Mouse (Mus musculus) mouse embryonic stem cell (cell line): ENCODE results near the gene Syt8.

ENCODE experiments used
- in situ Hi-C, 2 experiments: fragments of 300-500 bp; cut with MboI; formaldehyde crosslinking; loops; 1 replicate in 1 of 2; 3 replicates in 1 of 2; pipeline ENCODE4 v1.14.3; 2019 to 2020; ENCODE audit warnings: low sequenced_read_pairs in 2 of 2, low pct_unique_long_range_greater_than_20kb in 1 of 2, mixed read lengths in 1 of 2; ENCODE audit not compliant: unreplicated experiment in 1 of 2

The Syt8 gene

GRCm38 (mm10) chr7:142462594-142463078 is 28.0 kb downstream of the Syt8 start:
- in situ Hi-C loops: no loop called here

- in situ Hi-C loops: no loop called here
Measured at GRCm38 (mm10) chr7:142470171-142470691, 35.6 kb downstream of the Syt8 start.

DNA sequence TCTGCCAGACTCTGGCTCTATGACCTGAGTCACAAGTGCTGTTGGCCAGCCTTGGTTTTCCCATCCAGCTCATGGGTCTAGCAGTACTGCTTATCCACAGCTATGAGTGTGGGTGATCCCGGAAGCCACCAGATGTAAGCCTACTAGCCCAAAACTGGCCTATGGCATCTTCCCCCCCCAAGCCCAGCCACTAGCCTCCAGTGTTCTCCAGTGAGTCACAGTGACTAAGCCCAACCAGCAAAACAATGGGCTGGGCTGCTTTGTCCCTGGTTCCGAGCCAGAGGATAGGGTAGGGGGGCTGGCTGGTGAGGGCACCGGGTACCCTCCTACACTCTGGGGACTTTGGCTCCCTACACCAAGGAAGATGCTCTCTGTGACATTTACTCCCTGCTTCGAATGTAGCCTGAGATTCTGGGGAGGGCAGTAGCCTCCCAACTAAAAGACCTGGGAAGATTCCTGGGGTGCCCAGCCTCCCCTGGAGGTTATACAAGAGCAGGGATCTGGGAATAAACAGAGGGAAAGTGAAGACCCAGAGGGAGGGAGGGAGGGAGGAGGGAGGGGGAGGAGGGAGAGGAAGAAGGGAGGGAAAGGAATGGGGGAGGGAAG is 36.3 kb downstream of the Syt8 start:
- in situ Hi-C loops: no loop called here

DNA sequence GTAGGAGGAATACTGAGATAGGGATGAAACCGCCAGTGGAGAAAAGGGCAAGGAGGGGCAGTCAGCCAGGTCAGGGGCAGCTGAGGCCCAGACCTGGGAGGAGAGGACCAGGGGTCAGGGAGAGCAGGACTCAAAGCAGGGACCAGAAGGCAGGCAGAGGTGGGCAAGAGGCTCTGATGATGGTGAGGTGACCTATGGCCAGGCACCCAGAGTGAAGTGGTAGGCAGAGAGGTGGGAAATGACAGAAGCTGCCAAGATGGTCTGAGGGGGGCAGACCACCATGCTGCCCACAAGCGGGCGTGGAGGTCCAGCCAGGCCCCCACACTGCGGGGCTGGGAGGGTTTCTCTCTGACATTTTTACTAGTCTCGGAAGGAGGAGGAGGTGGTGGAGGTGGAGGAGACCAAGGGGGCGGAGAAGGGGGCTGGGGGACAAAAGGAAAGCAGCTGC is 36.8 kb downstream of the Syt8 start:
- in situ Hi-C loops: no loop called here

DNA sequence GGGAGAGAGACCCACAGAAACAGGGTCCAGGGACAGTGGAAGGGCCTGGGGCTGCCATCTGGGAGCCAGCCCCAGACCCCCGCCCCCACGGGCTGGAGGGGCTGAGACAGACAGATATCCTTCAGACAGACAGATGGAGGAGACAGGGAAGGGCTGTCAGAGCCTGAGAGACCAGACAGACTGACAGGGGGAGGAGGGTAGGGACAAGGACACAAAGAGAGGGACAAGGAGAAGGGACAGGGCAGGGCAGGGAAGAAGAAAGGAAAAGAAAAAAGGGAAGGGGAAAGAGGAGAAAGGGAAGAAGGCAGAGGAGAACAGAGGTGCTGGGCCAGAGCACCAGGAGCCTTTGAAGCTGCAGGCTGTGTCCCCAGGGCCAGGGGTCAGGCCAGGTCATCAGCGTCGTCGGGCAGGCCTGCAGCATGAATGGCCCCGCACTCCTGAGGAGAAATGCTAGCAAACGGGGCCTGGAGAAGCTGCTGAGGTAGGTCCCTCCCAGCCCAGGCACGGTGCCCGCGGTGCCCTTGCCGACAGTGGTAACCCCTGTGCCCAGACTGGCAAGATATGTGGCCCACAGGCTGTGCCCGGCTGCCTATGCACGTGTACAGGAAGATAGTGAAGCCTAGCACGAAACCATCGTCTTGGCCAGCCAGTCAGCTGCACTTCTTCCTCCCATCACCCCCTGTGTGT is 37.4 kb downstream of the Syt8 start:
- in situ Hi-C loops: no loop called here

- in situ Hi-C loops: no loop called here
Measured at GRCm38 (mm10) chr7:142472936-142473335, 38.3 kb downstream of the Syt8 start.

DNA sequence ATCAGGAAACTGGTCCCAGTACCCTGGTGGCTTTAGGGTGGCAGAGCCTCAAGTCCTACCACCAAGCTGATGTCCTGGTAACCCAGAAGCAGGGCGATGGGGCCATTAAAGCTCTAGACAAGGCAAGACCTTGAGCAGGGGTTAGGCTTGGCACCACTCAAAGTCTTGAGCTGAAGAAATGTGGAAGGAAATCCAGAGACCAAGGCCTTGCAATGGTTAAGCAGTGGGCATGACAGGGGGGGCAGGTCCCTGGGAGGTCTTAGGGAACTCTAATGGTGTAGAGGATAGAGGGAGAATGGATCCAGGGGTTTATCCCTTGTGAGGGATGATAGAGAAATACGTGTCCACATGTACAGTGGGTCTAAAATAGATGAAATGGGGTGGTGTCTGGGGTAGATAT is 38.8 kb downstream of the Syt8 start:
- in situ Hi-C loops: no loop called here

DNA sequence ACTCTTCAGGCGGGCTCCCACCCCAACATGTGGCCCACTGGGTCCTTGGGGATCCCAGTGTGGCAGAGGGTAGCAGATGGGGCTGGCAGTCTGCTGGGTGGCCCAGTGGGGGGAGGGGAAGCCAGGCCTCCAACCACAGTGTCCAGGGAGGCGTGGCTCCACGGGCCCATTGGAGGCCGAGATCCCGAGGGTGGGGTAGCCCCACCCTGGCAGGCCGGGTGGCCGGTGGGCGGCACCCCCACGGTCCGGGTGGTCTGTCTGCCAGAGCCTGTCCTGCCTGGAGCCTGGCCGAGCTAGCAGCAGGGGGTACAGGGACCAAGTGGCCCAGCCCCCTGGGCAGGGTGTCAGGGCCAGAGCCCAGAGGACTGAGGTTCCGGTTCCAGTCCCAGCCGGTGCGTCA is 40.1 kb downstream of the Syt8 start:
- in situ Hi-C loops: no loop called here

DNA sequence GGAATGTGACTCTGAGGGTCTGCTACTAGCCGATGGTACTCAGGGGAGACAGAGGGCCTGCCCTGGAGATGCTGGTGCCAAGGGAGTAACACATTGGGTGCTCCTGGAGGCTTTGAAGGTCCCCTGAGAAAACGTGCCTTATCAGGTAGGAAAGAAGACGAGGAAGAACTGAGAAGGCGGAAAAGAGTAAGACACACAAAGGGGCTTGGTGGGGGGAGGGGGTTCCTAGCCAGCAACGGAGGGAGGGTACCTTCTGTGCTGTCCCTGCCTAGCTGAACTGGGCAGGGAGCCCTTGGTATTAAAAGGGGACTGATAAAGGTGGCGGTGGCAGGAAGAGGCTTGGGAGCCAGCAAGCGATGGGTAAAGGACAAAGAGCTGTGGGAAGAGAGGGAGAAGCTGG is 41.0 kb downstream of the Syt8 start:
- in situ Hi-C loops: no loop called here

DNA sequence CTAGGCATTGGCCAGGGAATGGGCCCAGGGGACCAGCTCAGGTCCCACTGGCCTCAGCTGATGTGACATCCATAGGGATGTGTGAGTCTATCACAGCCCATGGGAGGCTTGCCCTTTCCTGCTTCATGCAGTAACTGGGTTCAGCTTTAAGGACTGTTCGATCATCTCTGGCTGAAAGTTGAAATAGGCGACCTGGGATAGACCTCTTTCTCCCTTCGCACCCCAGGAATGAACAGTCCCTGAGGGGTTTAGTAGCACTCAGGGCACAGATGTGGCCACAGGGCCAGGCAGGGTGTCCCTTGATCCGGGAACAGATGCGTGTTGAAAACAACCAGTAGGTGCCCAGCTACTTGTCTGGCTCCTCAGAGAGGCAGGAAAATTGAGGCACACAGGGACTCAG is 41.6 kb downstream of the Syt8 start:
- in situ Hi-C loops: no loop called here

- in situ Hi-C loops: no loop called here
Measured at GRCm38 (mm10) chr7:142476795-142477452, 42.3 kb downstream of the Syt8 start.

GRCm38 (mm10) chr7:142478001-142478400 is 43.4 kb downstream of the Syt8 start:
- in situ Hi-C loops: no loop called here

GRCm38 (mm10) chr7:142478574-142478973 is 43.9 kb downstream of the Syt8 start:
- in situ Hi-C loops: no loop called here

- in situ Hi-C loops: no loop called here
Measured at GRCm38 (mm10) chr7:142479307-142479706, 44.7 kb downstream of the Syt8 start.

- in situ Hi-C loops: no loop called here
Measured at GRCm38 (mm10) chr7:142479886-142480285, 45.2 kb downstream of the Syt8 start.

DNA sequence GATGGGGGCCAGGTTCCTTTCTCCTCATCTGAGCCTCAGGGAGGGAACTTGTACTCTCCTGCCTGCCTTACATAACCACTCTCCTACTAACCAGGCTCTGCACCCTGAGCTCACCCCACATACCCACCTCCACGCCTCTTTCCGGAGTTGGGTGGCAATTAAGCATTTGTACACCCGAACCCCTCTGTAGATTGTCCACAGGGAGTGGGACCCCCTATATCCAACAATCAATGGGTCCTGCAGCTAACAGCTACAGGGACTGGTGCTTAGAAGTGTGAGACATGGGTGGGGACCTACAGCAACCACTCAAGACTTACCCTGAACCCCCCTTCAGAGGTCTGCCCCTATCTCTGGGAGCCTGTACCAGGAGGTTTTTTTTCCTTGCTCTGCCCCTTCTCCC is 46.0 kb downstream of the Syt8 start:
- in situ Hi-C loops: no loop called here

DNA sequence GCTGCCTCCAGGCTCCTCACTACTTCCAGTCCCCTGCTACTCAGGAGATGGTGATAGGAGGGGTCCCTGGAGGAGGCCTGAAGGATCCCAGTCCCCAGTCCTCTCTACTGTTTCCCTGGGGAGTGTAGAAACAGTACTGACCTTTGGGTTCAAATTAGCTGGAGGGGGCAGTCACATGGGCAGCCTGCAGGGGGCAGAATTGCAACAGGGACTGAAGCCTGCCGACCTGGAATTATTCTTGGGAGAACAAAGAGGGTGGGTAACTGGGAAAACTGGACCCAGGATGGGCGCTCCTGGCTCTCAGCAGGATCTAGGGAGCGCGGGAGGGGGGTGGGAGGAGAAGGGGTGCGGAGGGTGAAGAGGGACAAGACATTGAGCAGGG is 46.5 kb downstream of the Syt8 start:
- in situ Hi-C loops: no loop called here

- in situ Hi-C loops: no loop called here
Measured at GRCm38 (mm10) chr7:142481568-142482255, 47.1 kb downstream of the Syt8 start.

GRCm38 (mm10) chr7:142482256-142482609 is 47.6 kb downstream of the Syt8 start:
- in situ Hi-C loops: no loop called here
